Mouse (Mus musculus) bone marrow, adult 2 months (tissue): Measurements from ENCODE around the gene Gm6217.

Experiments used
- CTCF ChIP-seq: fragments of 200-500 bp; IDR thresholded peaks from 2 replicates; pipeline ENCODE4 v1.5.1; 2011; ENCODE audit warnings: low read length, control low read depth; ENCODE audit not compliant: control insufficient read depth, insufficient read depth
- POLR2A ChIP-seq: fragments of 200-500 bp; IDR thresholded peaks from 2 replicates; pipeline ENCODE4 v1.6.1; 2011; ENCODE audit warnings: low read depth, mild to moderate bottlenecking, control low read depth, low read length, borderline replicate concordance; ENCODE audit not compliant: control insufficient read depth

DNA sequence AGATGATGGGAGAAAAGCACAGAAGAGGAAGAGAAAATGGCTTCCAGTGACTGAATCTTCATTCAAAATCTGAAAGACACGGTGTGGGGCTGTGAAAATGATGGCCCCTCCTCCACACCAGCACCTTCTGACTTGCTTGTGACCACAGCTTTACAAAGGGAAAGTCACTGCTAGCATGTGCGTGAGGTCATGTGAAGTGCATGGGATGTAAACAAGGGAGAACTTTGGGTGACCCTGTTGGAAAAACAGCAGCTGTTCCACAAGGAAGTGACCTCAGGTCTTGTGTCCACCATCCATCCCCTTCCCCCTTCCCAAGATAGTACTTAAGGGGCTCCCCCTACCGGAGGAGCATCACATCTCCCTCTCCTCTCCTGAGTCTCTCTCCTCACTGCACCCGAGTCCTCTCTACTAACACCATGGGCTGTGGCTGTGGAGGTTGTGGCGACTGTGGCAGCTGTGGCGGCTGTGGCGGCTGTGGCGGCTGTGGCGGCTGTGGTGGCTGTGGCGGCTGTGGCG is 28.7 kb upstream of the Gm6217 start, which contains the start of gene Gm47955:
- TF ChIP-seq CTCF = no peak
- TF ChIP-seq POLR2A = no peak
